Mouse (Mus musculus): Measurements from ENCODE around the gene Atp1b3. TPM values are rescaled to one million over a fixed set of nuclear protein-coding genes. Genes with fewer than 3 reads are reported as not detected.

Atp1b3 gene
- polyA plus RNA-seq, 2 experiments: 29.3 to 60.6 TPM

DNA sequence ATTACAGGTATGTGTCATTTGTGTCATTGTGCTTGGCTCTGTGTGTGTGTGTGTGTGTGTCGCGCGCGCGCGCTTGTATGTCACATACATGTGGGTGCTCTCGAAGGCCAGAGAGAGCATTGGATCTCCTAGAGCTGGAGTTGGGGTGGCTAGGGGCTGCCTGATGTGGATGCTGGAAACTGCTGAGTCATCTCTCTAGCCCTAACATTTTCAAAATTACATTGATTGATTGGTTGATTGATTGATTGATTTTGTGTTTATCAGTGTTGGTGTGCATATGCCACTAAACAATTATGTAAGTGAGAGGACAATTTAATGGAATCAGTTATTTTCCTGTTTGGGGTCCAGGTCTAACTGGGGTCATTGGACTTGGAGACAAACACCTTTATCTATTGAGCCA is 72.1 kb downstream of the Atp1b3 start:
- H3K9me3 ChIP-seq (ENCODE audit: control insufficient read depth, low read length): no peaks in the 10 kb centered on the region
- H3K9ac ChIP-seq (replicated peaks): no peak overlapping the region
- H3K4me1 ChIP-seq (replicated peaks; ENCODE audit: control insufficient read depth in 2 of 2, insufficient read depth in 2 of 2, low read length in 1 of 2): no peaks in the 10 kb centered on the region
- WGBS (ENCODE audit: insufficient replicate concordance): 98% methylated on average over 7 of the region's 7 CpGs
- TF ChIP-seq CTCF (IDR thresholded peaks at IDR 0.05; ENCODE audit: low read depth) (no peak), EP300 (IDR thresholded peaks at IDR 0.05; ENCODE audit: low read depth) (no peak)
- DNase-seq (ENCODE audit: low read depth in 3 of 3, low spot score in 3 of 3) (no peak), ATAC-seq (ENCODE audit: insufficient read depth) (no peak)
- peaks cover 77% of the 10 kb centered on the region for H3K36me3 ChIP-seq (replicated peaks; ENCODE audit: control insufficient read depth, insufficient read depth, low read depth)
- H3K4me3 ChIP-seq (ENCODE audit: insufficient read depth in 1 of 2, low read depth in 2 of 2, low read length in 2 of 2): no peak overlapping the region
- H3K4me2 ChIP-seq (ENCODE audit: low read depth): no peak overlapping the region
- H3K27me3 ChIP-seq (ENCODE audit: control insufficient read depth, insufficient read depth, low read length): no peaks in the 10 kb centered on the region
- no peak overlapping the region for H3K27ac ChIP-seq

DNA sequence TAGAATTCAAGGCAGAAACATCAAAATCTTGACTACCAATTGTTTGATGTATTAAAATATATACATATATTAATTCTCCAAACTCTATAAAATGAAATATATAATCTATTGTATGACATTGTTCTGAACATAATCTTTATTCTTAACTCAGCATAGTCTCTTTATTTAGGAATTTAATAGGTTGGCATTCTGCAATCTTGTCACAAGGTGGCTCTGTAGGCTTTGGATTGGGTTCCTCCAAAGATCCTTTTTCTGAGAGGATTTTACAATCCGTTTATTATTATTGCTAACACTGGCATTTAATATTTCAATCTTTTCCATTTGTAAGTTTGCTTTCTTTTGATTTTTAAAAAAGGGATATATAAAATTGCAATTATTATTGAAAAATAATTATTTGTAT is 79.3 kb downstream of the Atp1b3 start:
- DNase-seq (ENCODE audit: low read depth in 3 of 3, low spot score in 3 of 3) (no peak), ATAC-seq (ENCODE audit: insufficient read depth) (no peak)
- H3K36me3 ChIP-seq (replicated peaks; ENCODE audit: control insufficient read depth, insufficient read depth, low read depth): peaks cover 41% of the 10 kb centered on the region
- H3K9me3 ChIP-seq (ENCODE audit: control insufficient read depth, low read length): no peaks in the 10 kb centered on the region
- no peaks in the 10 kb centered on the region for H3K27me3 ChIP-seq (ENCODE audit: control insufficient read depth, insufficient read depth, low read length)
- no peak for TF ChIP-seq EP300 (IDR thresholded peaks at IDR 0.05; ENCODE audit: low read depth)
- TF ChIP-seq CTCF (IDR thresholded peaks at IDR 0.05; ENCODE audit: low read depth): peak; percentile 41; the same call in 1 of the 2 replicates
- no peak overlapping the region for H3K27ac ChIP-seq
- 37% methylated on average over 1 of the region's 1 CpGs for WGBS (ENCODE audit: insufficient replicate concordance)
- no peak overlapping the region for H3K4me3 ChIP-seq (ENCODE audit: insufficient read depth in 1 of 2, low read depth in 2 of 2, low read length in 2 of 2)
- H3K9ac ChIP-seq (replicated peaks): no peak overlapping the region
- H3K4me2 ChIP-seq (ENCODE audit: low read depth): no peak overlapping the region
- peaks cover 0 to 2% of the 10 kb centered on the region in 2 experiments; a peak in 1 of 4 replicates for H3K4me1 ChIP-seq (replicated peaks; ENCODE audit: control insufficient read depth in 2 of 2, insufficient read depth in 2 of 2, low read length in 1 of 2)

Other genes with a start within 250 kb of the Atp1b3 start
- gene Gk5, start 245.1 kb downstream of the Atp1b3 start, polyA plus RNA-seq (2012; rRNA removed): 0.12 and 0.41 TPM in 2 replicates
- gene Gk5, start 245.1 kb downstream of the Atp1b3 start, polyA plus RNA-seq (2014; fragmentation: Nextera tagmentation; extraction: Ambion mirVana): 0.43 and 0.51 TPM in 2 replicates
- gene Tfdp2, start 168.2 kb downstream of the Atp1b3 start, polyA plus RNA-seq (2012; rRNA removed): 38.8 and 43.3 TPM in 2 replicates
- 101 and 106 TPM in 2 replicates for gene Tfdp2, start 168.2 kb downstream of the Atp1b3 start, polyA plus RNA-seq (2014; fragmentation: Nextera tagmentation; extraction: Ambion mirVana)
- gene Rnf7, start 114.2 kb upstream of the Atp1b3 start, polyA plus RNA-seq (2012; rRNA removed): 64.2 and 110 TPM in 2 replicates
- gene Rnf7, start 114.2 kb upstream of the Atp1b3 start, polyA plus RNA-seq (2014; fragmentation: Nextera tagmentation; extraction: Ambion mirVana): 78.6 and 82.3 TPM in 2 replicates
- gene Gm28729, start 160.8 kb upstream of the Atp1b3 start, polyA plus RNA-seq (2012; rRNA removed): 0.02 TPM in 2 replicates
- not detected in 2 replicates for gene Gm28729, start 160.8 kb upstream of the Atp1b3 start, polyA plus RNA-seq (2014; fragmentation: Nextera tagmentation; extraction: Ambion mirVana)

Measured in liver, embryonic 14.5 days (tissue).